Mouse (Mus musculus) mature B cell (primary cell): ENCODE results near the gene Gtpbp2.

Experiments
- in situ Hi-C: fragments of 300-500 bp; cut with MboI; formaldehyde crosslinking; loops from 2 replicates; pipeline ENCODE4 v1.14.3; 2019

Gene Gtpbp2

GRCm38 (mm10) chr17:46160686-46161085 lies at the start of gene Gtpbp2:
Gtpbp2 (plus strand) TSS chr17:46161032.
- in situ Hi-C loops = no loop called here

DNA sequence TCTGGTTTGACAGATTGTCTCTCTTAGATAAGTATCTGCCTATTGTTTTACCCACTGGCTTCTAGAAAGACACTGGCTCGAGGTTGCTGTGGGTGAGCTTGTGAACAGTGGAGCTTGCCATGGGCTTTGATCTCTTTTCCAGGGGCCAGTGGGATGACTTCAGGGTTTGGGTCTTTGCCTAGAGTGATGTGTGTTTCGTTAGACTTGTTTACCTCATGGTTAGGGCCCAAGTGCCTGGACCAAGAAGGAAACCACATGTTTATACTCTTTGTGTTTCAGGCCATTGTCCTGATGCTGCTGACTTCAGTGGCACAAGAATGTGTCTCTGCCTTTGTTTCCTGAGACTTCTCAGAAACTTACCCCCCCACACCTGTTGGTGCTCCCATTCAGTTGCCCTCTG lies 45.3 kb upstream of the Gtpbp2 start:
- in situ Hi-C loops = no loop called here

- in situ Hi-C loops = no loop called here
Measured at GRCm38 (mm10) chr17:46116138-46116537, 44.7 kb upstream of the Gtpbp2 start.

GRCm38 (mm10) chr17:46116881-46117280 lies 44.0 kb upstream of the Gtpbp2 start:
- in situ Hi-C loops = no loop called here

DNA sequence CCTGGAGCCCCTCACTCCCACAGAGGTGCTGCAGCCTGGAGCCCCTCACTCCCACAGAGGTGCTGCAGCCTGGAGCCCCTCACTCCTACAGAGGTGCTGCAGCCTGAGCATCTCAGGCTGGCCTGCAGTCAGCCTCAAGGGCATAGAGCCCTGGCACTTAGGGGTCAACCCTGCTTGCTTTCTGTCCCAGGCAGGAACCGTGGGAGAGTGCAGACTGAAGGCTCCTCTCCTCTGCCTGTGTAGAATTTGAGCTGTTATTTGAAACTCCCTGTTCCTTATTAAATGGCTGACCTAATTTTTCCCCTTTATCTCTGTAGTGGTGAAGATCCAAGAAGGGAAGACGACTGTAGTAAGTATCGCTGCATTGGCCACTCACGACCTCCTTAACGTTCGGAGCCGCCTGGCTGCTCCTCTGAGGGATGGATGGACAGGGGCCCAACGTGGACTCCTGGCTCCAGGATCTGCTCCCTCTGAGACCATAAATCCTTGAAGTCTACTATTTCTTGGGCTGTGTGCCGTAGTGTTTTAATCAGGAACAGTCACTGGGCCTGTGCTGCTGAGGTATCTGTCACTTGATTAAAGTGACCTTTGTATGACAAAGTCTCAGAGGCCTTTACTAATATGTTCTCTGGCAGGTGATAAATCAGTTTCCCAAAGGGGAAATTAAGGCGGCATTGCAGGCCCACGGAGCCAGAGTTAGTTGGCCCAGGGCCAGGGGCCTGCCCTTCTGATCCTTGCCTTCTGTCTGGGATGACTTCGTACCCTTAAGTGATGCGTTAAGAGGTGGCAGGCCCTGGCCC lies 43.0 kb upstream of the Gtpbp2 start:
- in situ Hi-C loops = no loop called here

DNA sequence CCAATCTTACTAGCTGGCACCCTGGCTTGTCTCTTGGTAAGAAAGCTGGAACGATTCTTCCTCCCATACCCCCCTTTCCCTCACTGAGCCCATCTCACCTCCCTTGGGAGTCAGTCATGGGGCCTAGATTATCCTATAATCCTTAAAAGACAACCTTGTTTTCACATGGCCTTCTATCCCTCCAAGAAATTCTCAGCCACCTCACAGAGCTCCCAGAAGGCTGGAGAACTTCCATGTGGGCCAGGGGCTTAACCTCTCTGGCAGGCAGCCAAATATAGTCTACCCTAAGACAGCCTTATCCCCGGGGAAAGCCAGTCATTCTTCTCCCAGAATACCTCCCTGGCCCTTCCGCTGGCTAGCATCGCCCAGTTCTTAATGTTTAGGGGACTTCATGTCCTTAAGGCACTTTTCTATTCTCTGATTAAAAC lies 42.4 kb upstream of the Gtpbp2 start:
- in situ Hi-C loops = no loop called here

- in situ Hi-C loops = no loop called here
Measured at GRCm38 (mm10) chr17:46119641-46120040, 41.2 kb upstream of the Gtpbp2 start.

DNA sequence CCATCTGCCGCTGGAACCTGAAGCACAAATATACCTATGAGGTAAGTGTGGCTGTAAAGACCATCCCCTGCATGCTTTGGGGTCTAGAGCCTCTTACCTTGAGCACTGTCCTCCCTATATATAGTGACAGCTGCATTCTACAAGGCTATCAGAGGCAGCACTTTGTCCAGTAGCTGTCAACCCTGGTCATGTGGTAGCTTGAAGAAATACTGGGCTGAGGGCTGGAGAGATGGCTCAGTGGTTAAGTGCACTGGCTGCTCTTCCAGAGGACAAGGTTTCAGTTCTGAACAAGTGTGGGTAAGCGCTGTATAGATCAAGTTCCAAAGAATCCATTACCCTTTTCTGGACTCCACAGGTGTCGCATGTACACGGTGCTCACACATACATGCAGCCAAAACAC lies 38.0 kb upstream of the Gtpbp2 start:
- in situ Hi-C loops = no loop called here

- in situ Hi-C loops = no loop called here
Measured at GRCm38 (mm10) chr17:46123285-46123684, 37.5 kb upstream of the Gtpbp2 start.

DNA sequence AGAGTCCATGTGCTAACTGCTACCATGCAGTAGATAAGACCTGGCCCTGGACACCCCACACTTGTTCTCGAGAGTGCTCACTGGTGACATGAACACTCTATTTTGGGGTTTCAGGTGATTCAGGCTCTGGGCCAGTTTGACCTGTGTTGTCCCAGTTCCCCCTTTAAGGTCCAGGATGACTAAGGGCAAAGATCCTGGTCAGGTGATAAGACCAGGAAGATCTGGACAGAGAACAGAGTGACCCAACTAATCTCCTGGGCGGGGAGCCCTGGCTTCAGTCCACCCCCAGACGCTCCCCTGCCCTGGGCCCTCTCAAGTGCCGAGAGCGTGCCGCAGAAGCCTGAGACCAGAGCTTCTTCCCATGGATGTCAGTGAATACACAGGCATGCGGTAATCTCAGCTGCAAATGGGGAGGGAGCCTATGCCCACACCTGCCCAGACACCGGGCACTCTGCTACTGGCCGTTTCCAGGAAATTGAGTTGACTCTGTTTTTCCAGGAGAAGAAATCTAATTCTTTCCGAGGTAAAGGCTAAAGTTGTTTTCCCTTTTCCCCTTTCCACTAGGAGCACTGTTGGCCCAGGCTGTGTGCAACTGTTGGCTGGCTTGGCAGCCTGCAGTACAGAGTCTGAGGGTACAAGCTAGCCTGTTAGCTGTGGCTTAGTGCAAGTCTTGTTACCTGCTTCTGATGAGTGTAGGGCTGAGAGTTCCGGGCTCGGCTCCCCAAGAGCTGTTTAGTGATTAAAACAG lies 36.7 kb upstream of the Gtpbp2 start:
- in situ Hi-C loops = no loop called here

GRCm38 (mm10) chr17:46126608-46127007 lies 34.2 kb upstream of the Gtpbp2 start:
- in situ Hi-C loops = no loop called here

- in situ Hi-C loops = no loop called here
Measured at GRCm38 (mm10) chr17:46127814-46128493, 32.9 kb upstream of the Gtpbp2 start.

DNA sequence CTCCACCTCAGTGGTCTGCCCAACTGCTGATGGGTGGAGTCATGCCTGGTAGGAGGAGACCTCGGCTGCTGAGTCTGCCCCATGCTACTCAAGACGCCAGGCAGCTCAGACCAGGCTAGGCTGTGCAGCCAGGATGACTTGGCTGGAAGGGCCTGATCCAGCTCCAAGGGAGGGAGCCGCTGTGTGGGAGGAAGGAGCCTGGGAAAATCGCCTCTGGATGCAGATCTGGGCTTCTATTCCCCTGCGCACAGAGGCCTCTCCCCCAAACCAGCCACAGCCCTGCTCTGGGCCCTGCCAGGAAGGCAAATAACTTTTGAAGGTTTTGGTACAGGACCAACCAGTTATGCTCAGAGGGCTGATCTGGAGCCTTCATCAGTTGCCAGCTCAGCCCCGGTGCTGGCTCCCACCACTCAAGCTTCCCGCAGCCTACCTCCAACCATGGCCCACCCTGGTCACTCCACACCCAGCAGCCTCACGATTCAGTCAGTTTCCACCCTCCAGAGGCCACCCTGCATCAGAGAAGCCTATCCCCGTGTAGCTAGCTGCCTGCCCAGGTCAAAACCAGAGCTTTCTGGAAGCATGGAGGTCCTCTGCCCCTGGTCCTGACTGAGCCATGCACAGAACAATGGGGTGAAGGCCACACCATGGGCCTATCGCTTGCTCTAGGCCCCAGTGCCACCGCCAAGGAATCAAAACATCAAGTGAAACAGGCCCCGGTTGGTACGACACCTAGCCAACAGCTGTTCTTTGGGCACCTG lies 30.9 kb upstream of the Gtpbp2 start:
- in situ Hi-C loops = no loop called here

DNA sequence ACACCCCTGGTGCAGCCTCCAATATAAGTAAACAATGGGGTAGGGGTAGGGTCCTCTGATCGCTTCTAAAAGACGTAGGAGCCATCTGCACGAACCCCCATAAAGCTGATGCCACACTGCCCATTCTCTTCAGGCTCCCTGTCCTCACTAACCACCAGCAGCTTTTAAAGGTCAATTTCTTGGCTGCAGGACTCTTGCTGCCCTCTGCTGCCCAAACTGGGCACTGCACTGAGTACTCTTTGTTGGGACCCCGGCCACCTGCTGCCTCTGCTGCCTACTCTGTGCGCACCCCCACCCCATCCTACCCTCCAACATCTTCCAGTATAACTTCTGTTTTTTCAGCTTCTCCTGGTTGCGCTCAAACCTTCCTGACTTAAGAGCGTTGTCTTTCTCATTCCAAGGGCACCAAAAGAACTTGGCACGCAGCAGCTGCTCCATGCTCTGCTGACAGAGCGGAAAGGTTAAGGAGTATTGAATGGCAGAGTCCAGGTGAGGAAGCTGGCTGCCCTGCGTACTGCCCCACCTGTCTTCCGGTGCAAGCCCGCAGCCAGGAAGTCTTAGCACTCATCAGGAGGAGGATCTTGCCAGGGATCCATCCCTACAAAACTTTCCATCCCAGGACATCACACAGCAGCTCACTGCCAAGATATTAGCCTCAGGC lies 28.6 kb upstream of the Gtpbp2 start:
- in situ Hi-C loops = no loop called here

- in situ Hi-C loops = no loop called here
Measured at GRCm38 (mm10) chr17:46132862-46133261, 28.0 kb upstream of the Gtpbp2 start.

GRCm38 (mm10) chr17:46138563-46139236 lies 22.1 kb upstream of the Gtpbp2 start:
- in situ Hi-C loops = no loop called here

- in situ Hi-C loops = no loop called here
Measured at GRCm38 (mm10) chr17:46139872-46140271, 21.0 kb upstream of the Gtpbp2 start.

GRCm38 (mm10) chr17:46143578-46144423 lies 17.0 kb upstream of the Gtpbp2 start, which contains the start of gene Rsph9:
Rsph9 (minus strand) TSS chr17:46144216.
- in situ Hi-C loops = no loop called here

GRCm38 (mm10) chr17:46152847-46153782 lies 7.7 kb upstream of the Gtpbp2 start, which contains the start of gene Mad2l1bp:
Mad2l1bp (minus strand) TSS chr17:46153553.
- in situ Hi-C loops = no loop called here
